Mouse (Mus musculus) midbrain, embryonic 10.5 days (tissue): ENCODE measurements at regions not wholly inside any gene's neighbourhood (a gene's known extent, or its start where the extent isn't known, plus 50 kb on each side); places are given as distances from the start of the nearest gene placed in this dataset.
"Not testable (repeated sequence)": the region's sequence is repeated elsewhere in the genome, so short reads cannot be mapped to it uniquely, and the experiment has no call there.

Source experiments
- DNase-seq: peaks from one replicate; pipeline ENCODE4 v3.0.0-alpha.2; 2017; ENCODE audit warnings: low spot score
- H3K27ac ChIP-seq: fragments of 300-500 bp; sonication (generic); replicated peaks from 2 replicates; pipeline ENCODE4 v1.5.1; 2016; ENCODE audit warnings: mild to moderate bottlenecking
- H3K27me3 ChIP-seq: fragments of 300-500 bp; sonication (generic); 2 replicates; pipeline ENCODE4 v1.6.1; 2016; ENCODE audit warnings: low read depth, mild to moderate bottlenecking; ENCODE audit not compliant: poor library complexity, severe bottlenecking
- H3K36me3 ChIP-seq: fragments of 300-500 bp; sonication (generic); 2 replicates; pipeline ENCODE4 v1.6.1; 2016; ENCODE audit warnings: mild to moderate bottlenecking, moderate library complexity
- H3K4me1 ChIP-seq: fragments of 300-500 bp; sonication (generic); 2 replicates; pipeline ENCODE4 v1.6.1; 2016
- H3K4me3 ChIP-seq: fragments of 300-500 bp; sonication (generic); 2 replicates; pipeline ENCODE4 v1.5.1; 2016; ENCODE audit warnings: mild to moderate bottlenecking, moderate library complexity
- H3K9me3 ChIP-seq: fragments of 300-500 bp; sonication (generic); replicated peaks from 2 replicates; pipeline ENCODE4 v1.6.1; 2016; ENCODE audit warnings: mild to moderate bottlenecking
- WGBS: fragments of 180-500 bp; shearing (Covaris S2); methylation state at CpG from one replicate; pipeline ENCODE4 v1.1.7; 2016; 5-methylcytosine and 5-hydroxymethylcytosine counted together

DNA sequence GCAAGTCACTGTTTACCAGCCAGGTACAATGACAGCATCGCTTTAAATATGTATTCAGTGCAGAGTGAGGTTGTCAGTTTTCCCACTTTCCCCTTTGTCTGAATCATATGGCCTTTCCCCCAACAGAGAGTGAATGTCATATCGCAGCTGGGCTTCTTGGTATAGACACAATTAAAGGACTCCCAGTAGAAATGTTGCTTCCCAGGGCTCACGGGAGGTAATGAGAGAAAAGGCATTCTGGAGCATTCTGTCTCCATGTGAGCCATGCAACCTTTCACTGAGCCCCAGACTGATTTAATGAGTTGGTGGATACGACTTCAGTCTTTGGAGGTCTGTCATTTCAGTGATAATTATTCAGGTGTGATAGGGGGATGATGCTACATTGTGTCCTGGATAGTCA lies 310.8 kb upstream of the Zfp960 start:
- no peaks in the 10 kb centered on the region for H3K9me3 ChIP-seq
- H3K27me3 ChIP-seq, result no peaks in the 10 kb centered on the region
- H3K36me3 ChIP-seq, result no peaks in the 10 kb centered on the region
- DNase-seq, result no peak
- 83% methylated on average over 4 of the region's 4 CpGs for WGBS
- H3K4me1 ChIP-seq, result no peaks in the 10 kb centered on the region
- no peak overlapping the region for H3K27ac ChIP-seq
- no peak overlapping the region for H3K4me3 ChIP-seq

GRCm38 (mm10) chr17:16770587-16770986 lies 293.3 kb upstream of the Zfp960 start:
- DNase-seq, H3K4me3 ChIP-seq, H3K36me3 ChIP-seq, H3K27me3 ChIP-seq, H3K27ac ChIP-seq, H3K9me3 ChIP-seq, H3K4me1 ChIP-seq: not testable (repeated sequence)
- WGBS, result 91% methylated on average over 7 of the region's 7 CpGs

- no peaks in the 10 kb centered on the region for H3K36me3 ChIP-seq
- WGBS, result 89% methylated on average over 5 of the region's 5 CpGs
- no peaks in the 10 kb centered on the region for H3K4me1 ChIP-seq
- H3K9me3 ChIP-seq, result no peaks in the 10 kb centered on the region
- no peak for DNase-seq
- no peak overlapping the region for H3K4me3 ChIP-seq
- H3K27me3 ChIP-seq, result no peaks in the 10 kb centered on the region
- H3K27ac ChIP-seq, result no peak overlapping the region
These were observed 265.6 kb upstream of the Zfp960 start for GRCm38 (mm10) chr17:16798316-16798715.

DNA sequence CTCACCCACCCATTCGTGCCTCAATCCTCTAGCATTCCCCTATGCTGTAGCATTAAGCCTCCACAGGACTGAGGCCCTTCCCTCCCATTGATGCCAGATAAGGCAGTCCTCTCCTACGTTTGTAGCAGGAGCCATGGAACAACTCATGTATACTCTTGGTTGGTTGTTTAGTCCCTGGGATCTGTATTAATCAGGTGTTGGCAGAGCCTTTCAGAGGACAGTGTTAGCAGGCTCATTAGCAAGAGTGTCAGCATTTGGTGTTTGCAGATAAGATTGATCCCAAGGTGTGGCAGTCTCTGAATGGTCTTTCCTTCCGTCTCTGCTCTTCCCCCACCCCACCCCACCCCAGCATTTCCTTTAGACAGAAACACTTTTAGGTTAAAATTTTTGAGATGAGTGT lies 258.9 kb upstream of the Zfp960 start:
- H3K9me3 ChIP-seq, result no peaks in the 10 kb centered on the region
- 59% methylated on average over 3 of the region's 3 CpGs for WGBS

GRCm38 (mm10) chr17:16818421-16818820 lies 245.5 kb upstream of the Zfp960 start:
- Histone ChIP-seq H3K4me1 (no peaks in the 10 kb centered on the region), H3K4me3 (no peak overlapping the region), H3K27ac (no peak overlapping the region), H3K36me3 (no peaks in the 10 kb centered on the region), H3K9me3 (no peaks in the 10 kb centered on the region), H3K27me3 (no peaks in the 10 kb centered on the region)
- DNase-seq, result no peak
- WGBS, result 31% methylated on average over 3 of the region's 3 CpGs

More for the DNA sequence above, 258.9 kb upstream of the Zfp960 start:
- H3K4me3 ChIP-seq, result no peak overlapping the region
- H3K27ac ChIP-seq, result no peak overlapping the region
- H3K4me1 ChIP-seq, result peaks cover 3% of the 10 kb centered on the region; the same call in 1 of the 2 replicates
- H3K36me3 ChIP-seq, result no peaks in the 10 kb centered on the region
- no peak for DNase-seq
- no peaks in the 10 kb centered on the region for H3K27me3 ChIP-seq

DNA sequence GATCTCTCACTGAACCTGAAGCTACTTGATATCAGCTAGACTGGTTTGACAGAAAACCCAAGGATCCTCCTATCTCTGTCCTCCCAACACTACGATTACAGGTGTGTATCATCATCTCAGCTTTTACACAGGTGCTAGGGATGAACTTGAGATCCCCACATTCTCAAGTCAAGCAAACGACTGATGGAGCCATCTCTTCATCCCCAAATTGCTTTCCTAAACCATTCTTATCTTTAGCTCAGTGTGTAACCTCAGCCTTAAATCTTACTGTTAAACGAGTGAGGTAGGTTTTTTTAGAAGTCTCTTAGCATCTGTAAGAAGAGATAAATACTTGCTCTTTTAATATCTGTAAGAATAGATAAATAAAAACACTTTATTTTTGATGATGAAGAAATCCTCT lies 242.2 kb upstream of the Zfp960 start:
- no peak for DNase-seq
- Histone ChIP-seq H3K27ac (no peak overlapping the region), H3K9me3 (no peaks in the 10 kb centered on the region), H3K4me3 (no peak overlapping the region), H3K27me3 (no peaks in the 10 kb centered on the region), H3K4me1 (no peaks in the 10 kb centered on the region), H3K36me3 (no peaks in the 10 kb centered on the region)
- 81% methylated on average over 3 of the region's 3 CpGs for WGBS

GRCm38 (mm10) chr17:16839152-16839551 lies 224.8 kb upstream of the Zfp960 start:
- no peaks in the 10 kb centered on the region for H3K9me3 ChIP-seq
- WGBS, result 94% methylated on average over 4 of the region's 4 CpGs
- DNase-seq, result no peak

GRCm38 (mm10) chr17:16860771-16861170 lies 203.1 kb upstream of the Zfp960 start:
- Histone ChIP-seq H3K27ac (no peak overlapping the region), H3K27me3 (no peaks in the 10 kb centered on the region), H3K36me3 (no peaks in the 10 kb centered on the region), H3K9me3 (no peaks in the 10 kb centered on the region), H3K4me1 (no peaks in the 10 kb centered on the region), H3K4me3 (no peak overlapping the region)
- DNase-seq, result no peak
- 65% methylated on average over 1 of the region's 1 CpGs for WGBS

More at GRCm38 (mm10) chr17:16839152-16839551, 224.8 kb upstream of the Zfp960 start:
- H3K27ac ChIP-seq, result no peak overlapping the region
- H3K27me3 ChIP-seq, result no peaks in the 10 kb centered on the region
- no peak overlapping the region for H3K4me3 ChIP-seq
- H3K36me3 ChIP-seq, result no peaks in the 10 kb centered on the region
- no peaks in the 10 kb centered on the region for H3K4me1 ChIP-seq

DNA sequence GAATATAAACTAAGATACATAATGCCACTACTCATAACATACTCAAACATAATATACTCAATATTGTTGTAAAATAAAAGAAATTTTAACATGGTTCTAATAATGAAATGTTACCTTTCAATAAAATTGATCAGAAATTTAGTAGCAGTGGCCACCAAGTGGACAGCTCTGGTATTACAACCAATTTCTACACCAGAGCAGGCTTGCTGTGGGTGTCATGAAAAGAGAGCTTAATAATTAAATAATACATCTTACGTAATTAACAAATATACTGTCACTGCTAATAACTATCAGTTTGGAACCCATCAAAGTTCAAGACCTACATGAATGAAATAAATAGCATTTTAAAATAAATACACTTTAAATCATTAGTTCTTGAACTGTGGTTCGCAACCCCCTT lies 163.1 kb upstream of the Zfp960 start:
- H3K4me3 ChIP-seq, result no peak overlapping the region
- WGBS, result 69% methylated on average over 2 of the region's 2 CpGs
- 0 out of 2 replicates have a peak, but pooled peaks cover 4% of the 10 kb centered on the region for H3K9me3 ChIP-seq
- no peak overlapping the region for H3K27ac ChIP-seq
- H3K27me3 ChIP-seq, result no peaks in the 10 kb centered on the region
- no peak for DNase-seq
- no peaks in the 10 kb centered on the region for H3K4me1 ChIP-seq
- H3K36me3 ChIP-seq, result no peaks in the 10 kb centered on the region

GRCm38 (mm10) chr17:16918191-16918590 lies 145.7 kb upstream of the Zfp960 start:
- Histone ChIP-seq H3K27ac (no peak overlapping the region), H3K9me3 (no peaks in the 10 kb centered on the region), H3K4me3 (no peak overlapping the region), H3K4me1 (no peaks in the 10 kb centered on the region), H3K36me3 (no peaks in the 10 kb centered on the region), H3K27me3 (no peaks in the 10 kb centered on the region)
- DNase-seq, result no peak
- WGBS, result 90% methylated on average over 2 of the region's 2 CpGs

DNA sequence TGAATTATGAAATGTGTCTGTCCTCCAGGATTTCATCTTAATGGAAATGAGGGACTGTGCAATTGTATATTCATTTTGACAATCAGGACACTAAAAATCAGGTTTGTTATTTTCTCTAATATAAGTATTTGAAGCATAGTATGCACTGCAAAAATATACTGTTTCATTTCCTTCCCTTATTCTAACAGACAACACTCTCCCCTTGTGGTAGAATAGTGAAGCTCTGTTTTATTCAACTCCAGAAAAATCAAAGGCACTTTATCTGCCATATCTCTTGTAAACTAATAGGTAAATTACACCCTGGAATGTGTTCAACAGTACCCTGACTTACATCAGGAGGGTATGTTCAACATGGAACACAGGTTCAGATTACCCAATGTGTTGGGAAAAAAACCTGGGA lies 137.7 kb upstream of the Zfp960 start:
- H3K27me3 ChIP-seq, result no peaks in the 10 kb centered on the region
- H3K4me3 ChIP-seq, result no peak overlapping the region
- no peaks in the 10 kb centered on the region for H3K36me3 ChIP-seq
- H3K9me3 ChIP-seq, result no peaks in the 10 kb centered on the region
- DNase-seq, result no peak
- no peaks in the 10 kb centered on the region for H3K4me1 ChIP-seq
- no peak overlapping the region for H3K27ac ChIP-seq

- WGBS, result 4% methylated on average over 25 of the region's 26 CpGs
- not testable (repeated sequence) for H3K27me3 ChIP-seq, H3K4me1 ChIP-seq, H3K36me3 ChIP-seq
- H3K4me3 ChIP-seq, result peak overlapping the region; percentile 53
- H3K9me3 ChIP-seq, result peaks cover 26% of the 10 kb centered on the region; the same call in 1 of the 2 replicates
- H3K27ac ChIP-seq, result peak overlapping the region; percentile 75
- peak; percentile 86 for DNase-seq
These were observed 112.6 kb upstream of the Zfp960 start for GRCm38 (mm10) chr17:16951092-16952016.

- H3K9me3 ChIP-seq, result peaks cover 26% of the 10 kb centered on the region; the same call in 1 of the 2 replicates
- H3K27me3 ChIP-seq, H3K27ac ChIP-seq, H3K4me1 ChIP-seq, DNase-seq, H3K36me3 ChIP-seq: not testable (repeated sequence)
- peak overlapping the region; percentile 53 for H3K4me3 ChIP-seq
- WGBS, result 34% methylated on average over 2 of the region's 2 CpGs
These were observed 111.8 kb upstream of the Zfp960 start for GRCm38 (mm10) chr17:16952146-16952545.
